Mouse (Mus musculus): ENCODE measurements around the gene Acot7. TPM values are rescaled to one million over a fixed set of nuclear protein-coding genes. Genes with fewer than 3 reads are reported as not detected.

Gene Acot7
- polyA plus RNA-seq, 1 experiment from 2014 or later, result 73.9 TPM

- WGBS, result 76% methylated on average over 7 of the region's 7 CpGs
- no peak overlapping the region for H3K4me3 ChIP-seq
These were observed 53.4 kb downstream of the Acot7 start for GRCm38 (mm10) chr4:152231326-152231725.

GRCm38 (mm10) chr4:152232411-152232903 lies 54.5 kb downstream of the Acot7 start:
- peaks cover 64% of the 10 kb centered on the region for H3K36me3 ChIP-seq
- no peaks in the 10 kb centered on the region for H3K27me3 ChIP-seq (replicated peaks)
- H3K4me2 ChIP-seq, result no peak overlapping the region
- peaks cover 13% of the 10 kb centered on the region for H3K4me1 ChIP-seq
- 84% methylated on average over 4 of the region's 4 CpGs for whole genome bisulfite sequencing
- H3K9ac ChIP-seq, result no peak overlapping the region
- H3K27ac ChIP-seq (replicated peaks), result no peak overlapping the region
- H3K9me3 ChIP-seq, result no peaks in the 10 kb centered on the region
- H3K4me3 ChIP-seq, result no peak overlapping the region
- ATAC-seq (ENCODE audit: extremely low read depth, insufficient number of reproducible peaks, low FRiP score, low TSS enrichment), result no peak

More at GRCm38 (mm10) chr4:152231326-152231725, 53.4 kb downstream of the Acot7 start:
- no peaks in the 10 kb centered on the region for H3K27me3 ChIP-seq (replicated peaks)
- no peak overlapping the region for H3K9ac ChIP-seq
- no peak overlapping the region for H3K27ac ChIP-seq (replicated peaks)
- no peak overlapping the region for H3K4me2 ChIP-seq
- ATAC-seq (ENCODE audit: extremely low read depth, insufficient number of reproducible peaks, low FRiP score, low TSS enrichment), result no peak
- no peaks in the 10 kb centered on the region for H3K9me3 ChIP-seq
- H3K36me3 ChIP-seq, result peaks cover 55% of the 10 kb centered on the region
- peaks cover 13% of the 10 kb centered on the region for H3K4me1 ChIP-seq

GRCm38 (mm10) chr4:152239974-152240373 lies 62.0 kb downstream of the Acot7 start:
- Histone ChIP-seq H3K27ac (replicated peaks) (peak overlapping the region; percentile 2; the same call in 1 of the 2 replicates), H3K9ac (no peak overlapping the region), H3K36me3 (peaks cover 67% of the 10 kb centered on the region), H3K4me3 (no peak overlapping the region), H3K27me3 (replicated peaks) (no peaks in the 10 kb centered on the region), H3K4me1 (peaks cover 52% of the 10 kb centered on the region), H3K4me2 (no peak overlapping the region), H3K9me3 (no peaks in the 10 kb centered on the region)
- no peak for ATAC-seq (ENCODE audit: extremely low read depth, insufficient number of reproducible peaks, low FRiP score, low TSS enrichment)
- WGBS, result 39% methylated on average over 4 of the region's 4 CpGs

GRCm38 (mm10) chr4:152243241-152243891 lies 65.4 kb downstream of the Acot7 start:
- WGBS, result 68% methylated on average over 9 of the region's 9 CpGs
- Histone ChIP-seq H3K36me3 (peaks cover 38% of the 10 kb centered on the region), H3K9ac (peak overlapping the region; percentile 26; the same call in 1 of the 2 replicates), H3K9me3 (no peaks in the 10 kb centered on the region), H3K4me1 (peaks cover 83% of the 10 kb centered on the region), H3K4me3 (no peak overlapping the region), H3K27me3 (replicated peaks) (no peaks in the 10 kb centered on the region), H3K4me2 (no peak overlapping the region), H3K27ac (replicated peaks) (no peak overlapping the region)
- no peak for ATAC-seq (ENCODE audit: extremely low read depth, insufficient number of reproducible peaks, low FRiP score, low TSS enrichment)

- Histone ChIP-seq H3K4me2 (no peak overlapping the region), H3K4me1 (peaks cover 77% of the 10 kb centered on the region), H3K27me3 (replicated peaks) (no peaks in the 10 kb centered on the region), H3K4me3 (no peak overlapping the region), H3K9me3 (no peaks in the 10 kb centered on the region), H3K9ac (peak overlapping the region; percentile 26), H3K36me3 (peaks cover 32% of the 10 kb centered on the region), H3K27ac (replicated peaks) (peak overlapping the region; percentile 92; the same call in 1 of the 2 replicates)
- 79% methylated on average over 8 of the region's 8 CpGs for WGBS
- no peak for ATAC-seq (ENCODE audit: extremely low read depth, insufficient number of reproducible peaks, low FRiP score, low TSS enrichment)
These were observed 66.0 kb downstream of the Acot7 start for GRCm38 (mm10) chr4:152243969-152244368.

GRCm38 (mm10) chr4:152244545-152245522 lies 66.9 kb downstream of the Acot7 start:
- H3K27me3 ChIP-seq (replicated peaks), result no peaks in the 10 kb centered on the region
- WGBS, result 61% methylated on average over 11 of the region's 11 CpGs
- no peaks in the 10 kb centered on the region for H3K9me3 ChIP-seq
- H3K4me1 ChIP-seq, result peaks cover 68% of the 10 kb centered on the region
- H3K27ac ChIP-seq (replicated peaks), result peak overlapping the region; percentile 92
- no peak overlapping the region for H3K4me2 ChIP-seq
- no peak overlapping the region for H3K4me3 ChIP-seq
- no peak for ATAC-seq (ENCODE audit: extremely low read depth, insufficient number of reproducible peaks, low FRiP score, low TSS enrichment)
- H3K9ac ChIP-seq, result peak overlapping the region; percentile 57
- H3K36me3 ChIP-seq, result peaks cover 25% of the 10 kb centered on the region

GRCm38 (mm10) chr4:152246011-152246410 lies 68.1 kb downstream of the Acot7 start:
- H3K4me2 ChIP-seq, result peak overlapping the region; percentile 6; the same call in 1 of the 2 replicates
- peak; percentile 33; the same call in 1 of the 2 replicates for ATAC-seq (ENCODE audit: extremely low read depth, insufficient number of reproducible peaks, low FRiP score, low TSS enrichment)
- peaks cover 56% of the 10 kb centered on the region for H3K4me1 ChIP-seq
- no peaks in the 10 kb centered on the region for H3K9me3 ChIP-seq
- H3K4me3 ChIP-seq, result no peak overlapping the region
- H3K36me3 ChIP-seq, result peaks cover 17% of the 10 kb centered on the region
- H3K27me3 ChIP-seq (replicated peaks), result no peaks in the 10 kb centered on the region
- 51% methylated on average over 6 of the region's 6 CpGs for WGBS
- peak overlapping the region; percentile 67; the same call in 1 of the 2 replicates for H3K9ac ChIP-seq
- peak overlapping the region; percentile 92 for H3K27ac ChIP-seq (replicated peaks)

GRCm38 (mm10) chr4:152247195-152247594 lies 69.3 kb downstream of the Acot7 start:
- Histone ChIP-seq H3K9me3 (no peaks in the 10 kb centered on the region), H3K9ac (peak overlapping the region; percentile 67), H3K27me3 (replicated peaks) (no peaks in the 10 kb centered on the region), H3K36me3 (peaks cover 8% of the 10 kb centered on the region; the same call in 1 of the 2 replicates), H3K4me2 (no peak overlapping the region), H3K4me3 (no peak overlapping the region), H3K4me1 (peaks cover 57% of the 10 kb centered on the region), H3K27ac (replicated peaks) (peak overlapping the region; percentile 92)
- ATAC-seq (ENCODE audit: extremely low read depth, insufficient number of reproducible peaks, low FRiP score, low TSS enrichment), result no peak
- WGBS, result 45% methylated on average over 3 of the region's 3 CpGs

GRCm38 (mm10) chr4:152250615-152251014 lies 72.7 kb downstream of the Acot7 start:
- no peaks in the 10 kb centered on the region for H3K27me3 ChIP-seq (replicated peaks)
- peaks cover 13% of the 10 kb centered on the region for H3K36me3 ChIP-seq
- peaks cover 69% of the 10 kb centered on the region for H3K4me1 ChIP-seq
- no peak overlapping the region for H3K4me3 ChIP-seq
- H3K9me3 ChIP-seq, result no peaks in the 10 kb centered on the region
- H3K4me2 ChIP-seq, result no peak overlapping the region
- WGBS, result 83% methylated on average over 6 of the region's 6 CpGs
- H3K27ac ChIP-seq (replicated peaks), result no peak overlapping the region
- ATAC-seq (ENCODE audit: extremely low read depth, insufficient number of reproducible peaks, low FRiP score, low TSS enrichment), result no peak
- H3K9ac ChIP-seq, result no peak overlapping the region

- H3K9me3 ChIP-seq, result no peaks in the 10 kb centered on the region
- peak overlapping the region; percentile 75 for H3K27ac ChIP-seq (replicated peaks)
- H3K36me3 ChIP-seq, result peaks cover 13% of the 10 kb centered on the region
- no peak for ATAC-seq (ENCODE audit: extremely low read depth, insufficient number of reproducible peaks, low FRiP score, low TSS enrichment)
- no peak overlapping the region for H3K4me3 ChIP-seq
- no peaks in the 10 kb centered on the region for H3K27me3 ChIP-seq (replicated peaks)
- WGBS, result 59% methylated on average over 9 of the region's 9 CpGs
- peak overlapping the region; percentile 54 for H3K9ac ChIP-seq
- H3K4me1 ChIP-seq, result peaks cover 70% of the 10 kb centered on the region
- no peak overlapping the region for H3K4me2 ChIP-seq
These were observed 75.3 kb downstream of the Acot7 start for GRCm38 (mm10) chr4:152253183-152253759.

GRCm38 (mm10) chr4:152257070-152257469 lies 79.1 kb downstream of the Acot7 start:
- H3K4me3 ChIP-seq, result no peak overlapping the region
- peak overlapping the region; percentile 53 for H3K9ac ChIP-seq
- H3K4me1 ChIP-seq, result peaks cover 97% of the 10 kb centered on the region
- H3K36me3 ChIP-seq, result peaks cover 30% of the 10 kb centered on the region
- H3K27me3 ChIP-seq (replicated peaks), result no peaks in the 10 kb centered on the region
- WGBS, result 14% methylated on average over 6 of the region's 6 CpGs
- H3K9me3 ChIP-seq, result no peaks in the 10 kb centered on the region
- 0 out of 2 replicates have a peak overlapping the region, but pooled peaks have one; percentile 2 for H3K4me2 ChIP-seq
- ATAC-seq (ENCODE audit: extremely low read depth, insufficient number of reproducible peaks, low FRiP score, low TSS enrichment), result no peak
- H3K27ac ChIP-seq (replicated peaks), result peak overlapping the region; percentile 78

Data from heart, embryonic 13.5 days (tissue).